Mouse (Mus musculus) cerebellum, postnatal 10 days (tissue): ENCODE data around the gene Tmc3.

Experiments
- DNase-seq, 2 experiments: peaks; one replicate each; pipeline ENCODE4 v3.0.0; 2021; ENCODE audit warnings: mixed read lengths in 2 of 2

Tmc3 gene

GRCm38 (mm10) chr7:83598997-83599912 is 14.5 kb downstream of the Tmc3 start:
- no peak for DNase-seq

- DNase-seq, result peak; percentile 72 to 74
Observed at GRCm38 (mm10) chr7:83599913-83600286, 15.2 kb downstream of the Tmc3 start.

- no peak for DNase-seq
Observed at GRCm38 (mm10) chr7:83604180-83604944, 19.6 kb downstream of the Tmc3 start.

DNA sequence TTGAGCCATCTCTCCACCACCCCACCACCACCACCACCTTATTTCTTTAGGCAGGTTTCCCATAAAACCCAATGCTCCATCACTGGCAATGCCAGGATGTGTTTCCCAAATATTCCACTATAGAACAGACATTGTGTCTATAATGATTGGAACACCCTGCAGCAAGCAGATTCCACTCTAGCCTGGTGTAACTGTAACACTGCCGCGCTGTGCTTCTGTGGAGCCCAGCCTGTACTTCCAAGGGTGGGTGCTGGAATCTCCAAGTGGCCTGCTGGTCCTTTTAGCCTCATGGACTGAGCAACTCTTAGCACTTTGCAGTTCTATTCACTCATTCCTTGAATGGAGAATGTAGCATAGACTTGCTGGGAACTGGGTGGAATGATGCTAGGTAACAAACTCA is 22.1 kb downstream of the Tmc3 start:
- no peak for DNase-seq

DNA sequence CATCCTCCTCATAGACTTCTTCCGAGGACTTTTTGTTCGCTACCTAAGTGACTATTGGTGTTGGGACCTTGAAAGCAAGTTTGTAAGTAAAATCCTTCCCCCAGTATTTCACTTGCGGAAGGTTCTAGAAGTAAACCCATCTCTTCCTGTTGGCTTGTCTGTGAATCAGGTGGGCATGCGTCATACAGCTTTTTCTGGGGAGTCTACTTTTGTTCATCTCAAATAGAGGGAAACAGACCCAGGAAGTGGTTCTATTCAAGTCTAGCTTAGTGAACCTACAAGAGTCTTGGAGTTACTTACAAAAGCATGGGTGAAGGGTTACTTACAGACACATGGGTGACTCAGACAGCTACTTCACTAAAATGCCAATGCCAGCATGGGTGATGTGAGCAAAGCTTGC is 25.2 kb downstream of the Tmc3 start:
- no peak for DNase-seq

DNA sequence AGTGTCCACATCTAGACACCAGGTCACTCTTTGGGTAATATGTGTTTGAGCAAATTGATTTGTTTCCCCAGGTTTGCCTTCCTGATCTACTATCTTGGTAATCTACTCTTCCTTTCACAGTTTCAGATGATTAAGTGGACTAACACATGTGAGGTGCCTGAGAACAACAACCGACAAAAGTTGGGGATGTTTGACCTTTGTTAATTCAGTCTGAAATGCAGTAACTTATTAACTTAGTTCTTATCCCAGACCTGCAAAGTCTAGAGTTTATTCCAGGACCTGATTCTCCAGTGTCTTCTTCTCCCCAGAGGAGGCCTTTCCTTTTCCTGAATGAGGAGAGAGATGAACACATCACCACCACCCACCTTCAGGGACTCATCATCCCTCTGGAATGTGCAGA is 27.2 kb downstream of the Tmc3 start:
- no peak for DNase-seq

DNA sequence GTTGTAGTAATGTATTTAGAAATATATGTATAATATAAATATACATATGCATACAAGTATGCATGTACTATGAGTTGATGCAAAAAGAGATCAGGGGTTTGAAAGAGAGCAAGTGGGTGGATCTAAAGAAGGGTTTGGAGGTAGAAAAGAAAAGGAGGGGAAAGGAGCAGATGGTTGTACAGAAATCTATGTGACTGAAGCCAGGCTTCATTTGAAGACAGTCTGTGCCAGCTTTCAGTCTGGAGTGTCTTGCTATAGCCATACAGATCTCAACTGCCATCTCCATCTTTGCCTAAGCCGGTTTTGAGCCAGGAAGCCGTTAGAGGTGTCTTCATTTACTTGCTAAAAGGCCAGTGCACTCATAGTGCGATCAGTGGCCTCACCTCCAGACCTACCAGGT is 30.5 kb downstream of the Tmc3 start:
- no peak for DNase-seq

DNA sequence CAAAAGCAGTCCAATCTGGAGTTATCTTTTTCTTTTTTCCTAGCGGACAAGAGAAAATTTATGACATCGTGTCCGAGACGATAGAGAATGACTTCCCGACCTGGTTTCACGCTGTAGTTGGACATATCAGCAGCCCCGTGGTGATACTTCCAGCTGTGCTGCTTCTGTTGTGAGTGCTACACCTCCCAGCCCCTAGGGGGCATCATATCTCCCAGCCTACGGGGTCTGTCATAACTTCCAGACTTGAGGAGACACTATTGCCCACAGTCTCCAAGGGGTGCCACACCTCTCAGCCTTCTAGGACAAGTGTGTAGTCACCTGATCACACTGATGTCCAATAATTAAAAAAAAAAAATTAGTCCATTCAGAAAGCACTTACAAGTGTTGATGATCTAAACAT is 31.1 kb downstream of the Tmc3 start:
- no peak for DNase-seq

DNA sequence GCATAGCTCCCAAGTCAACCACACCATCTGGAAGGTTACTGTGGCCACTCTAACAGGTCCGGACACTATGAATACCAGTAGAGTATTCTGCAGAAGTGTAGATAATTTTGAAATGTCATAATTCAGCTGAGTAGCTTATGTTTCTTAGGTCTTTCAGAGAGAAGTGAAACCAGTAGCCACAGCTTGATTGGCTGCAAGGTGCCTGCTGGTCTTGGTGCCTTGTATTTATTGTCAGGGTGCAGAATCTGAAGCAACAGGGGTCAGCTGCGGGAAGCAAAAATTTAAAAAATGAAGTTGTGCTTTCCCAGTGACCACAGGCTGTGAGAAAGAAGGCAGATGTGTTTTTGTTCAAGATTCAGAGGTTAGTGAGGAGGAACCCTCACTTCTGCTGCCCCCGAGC is 31.5 kb downstream of the Tmc3 start:
- no peak for DNase-seq

GRCm38 (mm10) chr7:83618709-83619108 is 34.0 kb downstream of the Tmc3 start:
- no peak for DNase-seq

DNA sequence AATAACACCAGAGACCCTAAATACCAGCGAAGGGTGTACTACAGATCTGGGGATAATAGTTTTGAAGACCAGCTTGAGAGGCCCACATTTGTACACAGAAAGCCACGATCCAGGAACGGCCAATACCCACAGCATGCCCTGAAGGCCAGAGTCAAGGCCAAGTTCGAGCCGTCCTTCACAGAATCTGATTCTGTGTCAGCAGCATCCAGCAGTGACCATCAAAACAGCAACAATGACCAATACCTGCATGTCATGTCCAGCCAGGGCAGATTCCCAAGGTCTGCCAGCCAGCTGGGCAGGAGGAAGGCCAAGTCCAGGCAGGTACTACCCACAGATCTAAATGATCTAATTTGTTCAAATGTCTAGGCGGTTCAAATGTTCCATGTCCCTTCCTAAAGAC is 37.9 kb downstream of the Tmc3 start:
- no peak for DNase-seq

DNA sequence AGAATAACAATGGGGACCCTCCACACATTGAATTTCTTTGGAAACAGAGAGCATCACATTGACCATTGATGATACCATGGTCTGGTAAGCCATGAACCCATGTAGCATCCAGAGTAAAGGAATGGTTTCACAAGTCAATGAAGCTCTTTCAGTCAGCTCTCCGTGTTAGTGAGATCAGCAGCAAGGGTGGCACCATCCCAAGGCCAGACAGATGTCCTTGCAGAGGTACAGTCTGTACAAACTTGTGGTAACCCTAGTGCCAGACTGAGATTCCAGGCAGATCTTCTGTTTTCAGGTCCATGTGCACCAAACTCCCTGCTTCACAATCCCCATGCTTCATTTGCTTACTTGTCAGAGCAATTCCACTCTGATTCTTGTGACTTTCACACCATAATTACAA is 39.3 kb downstream of the Tmc3 start:
- DNase-seq, result no peak

GRCm38 (mm10) chr7:83626557-83627257 is 42.0 kb downstream of the Tmc3 start:
- DNase-seq, result no peak

DNA sequence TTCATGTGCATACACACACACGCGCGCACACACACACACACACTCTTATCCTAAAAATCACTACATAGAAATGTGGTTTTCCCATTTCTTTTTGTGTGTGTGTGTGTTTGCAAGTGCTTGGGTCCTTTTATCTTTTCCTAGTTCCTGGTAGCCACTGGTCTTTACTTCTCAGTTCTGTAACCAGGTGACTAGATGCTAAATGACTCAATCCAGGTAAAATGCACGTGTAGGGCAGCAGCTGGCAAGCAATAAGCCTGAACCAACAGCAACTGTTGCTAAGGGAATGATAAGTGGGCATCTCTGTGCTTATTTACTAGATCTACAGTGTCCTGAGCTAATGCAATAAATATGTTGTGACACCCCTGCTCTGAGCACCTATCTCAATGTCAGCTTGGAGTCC is 42.6 kb downstream of the Tmc3 start:
- no peak for DNase-seq

GRCm38 (mm10) chr7:83631073-83631827 is 46.5 kb downstream of the Tmc3 start:
- no peak for DNase-seq

- DNase-seq, result peak; percentile 90 to 93
Observed at GRCm38 (mm10) chr7:83631828-83632681, 47.3 kb downstream of the Tmc3 start, which contains the start of gene Stard5. TSS of gene Stard5 (plus strand) at chr7:83631959.

- DNase-seq, result no peak
Observed at GRCm38 (mm10) chr7:83632682-83633120, 48.0 kb downstream of the Tmc3 start.

- no peak for DNase-seq
Observed at GRCm38 (mm10) chr7:83633856-83634255, 49.1 kb downstream of the Tmc3 start.

GRCm38 (mm10) chr7:83635726-83636125 is 51.0 kb downstream of the Tmc3 start:
- DNase-seq, result peak; percentile 48 to 69

DNA sequence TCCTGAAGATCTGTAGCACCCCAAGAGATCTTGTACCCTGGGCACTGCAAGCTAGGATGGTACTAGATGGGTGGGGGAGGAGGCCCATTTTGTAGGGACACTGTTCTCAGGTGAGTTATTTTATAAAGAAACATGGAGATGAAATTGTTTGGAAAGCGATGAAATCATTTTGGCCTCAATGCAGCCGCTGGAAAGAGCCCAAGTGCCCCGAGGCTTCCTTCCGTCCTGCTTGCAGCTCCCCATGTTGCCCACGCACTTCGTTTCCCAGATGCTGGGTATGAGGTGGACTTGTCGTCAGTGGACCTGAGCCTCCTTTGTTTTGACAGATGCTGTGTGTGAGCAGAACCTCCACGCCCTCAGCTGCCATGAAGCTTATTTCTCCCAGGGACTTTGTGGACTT is 51.7 kb downstream of the Tmc3 start:
- DNase-seq, result peak in 1 of 2 experiments; percentile 62

DNA sequence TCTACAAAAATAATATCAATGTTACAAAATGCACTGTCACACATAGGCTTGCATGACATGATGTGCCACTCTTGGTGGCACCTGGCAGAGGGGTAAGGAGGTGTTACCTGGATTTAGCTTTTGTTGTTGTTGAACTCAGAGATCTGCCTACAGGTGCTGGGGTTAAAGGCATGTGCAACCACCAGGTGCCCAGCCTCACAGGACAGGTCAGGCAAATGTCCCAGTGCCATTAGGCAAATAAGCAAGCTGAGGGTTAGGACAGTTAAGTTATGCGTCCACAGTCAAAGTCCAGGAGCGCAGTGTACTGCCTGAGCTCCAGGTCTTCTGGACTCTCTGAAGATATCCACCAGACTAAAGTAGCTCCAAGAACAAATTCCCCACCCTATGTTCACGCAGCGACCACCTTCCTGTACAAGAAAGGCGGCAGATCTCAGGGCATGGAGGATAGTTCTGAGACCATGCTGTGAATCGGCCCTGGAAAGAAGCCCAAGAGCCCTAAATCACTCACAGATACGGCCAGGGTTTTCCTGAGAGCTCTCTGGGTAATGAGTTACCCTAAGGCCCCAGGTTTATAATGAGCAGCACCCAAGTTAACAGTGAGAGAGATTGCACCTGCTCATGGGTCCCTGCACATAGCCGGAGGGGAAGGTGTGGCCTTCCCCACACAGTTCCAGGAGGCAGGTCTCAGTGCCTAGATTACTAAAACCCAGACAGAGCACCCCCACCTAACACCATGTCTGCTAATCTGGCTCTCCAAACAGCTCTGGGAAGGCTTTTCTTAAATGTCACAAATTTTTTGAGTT is 53.3 kb downstream of the Tmc3 start:
- no peak for DNase-seq
